Mouse (Mus musculus): ENCODE data around the gene Olfr1192-ps1. TPM values are rescaled to one million over a fixed set of nuclear protein-coding genes. Genes with fewer than 3 reads are reported as not detected.

The Olfr1192-ps1 gene
- polyA plus RNA-seq (2015; fragmentation: Nextera tagmentation; extraction: Ambion mirVana) = not detected in 2 replicates

GRCm38 (mm10) chr2:88648209-88648608 lies at the start of gene Olfr1192-ps1:
Gene Olfr1192-ps1, plus strand, starts transcription at chr2:88648509.

GRCm38 (mm10) chr2:88640242-88640641 lies 8.1 kb upstream of the Olfr1192-ps1 start, which contains the start of gene Olfr1191-ps1:
Gene Olfr1191-ps1, plus strand, starts transcription at chr2:88640542.

GRCm38 (mm10) chr2:88675328-88675727 lies 27.0 kb downstream of the Olfr1192-ps1 start, which contains the start of gene Olfr1193:
Gene Olfr1193, plus strand, starts transcription at chr2:88675628.

GRCm38 (mm10) chr2:88689087-88689486 lies 40.8 kb downstream of the Olfr1192-ps1 start, which contains the start of gene Olfr1195:
Gene Olfr1195, minus strand, starts transcription at chr2:88689187.

GRCm38 (mm10) chr2:88704497-88704896 lies 56.2 kb downstream of the Olfr1192-ps1 start, which contains the start of gene Olfr1196:
Gene Olfr1196, minus strand, starts transcription at chr2:88704597.

Other genes with a start within 250 kb of the Olfr1192-ps1 start
- not detected in 2 replicates for gene Olfr1179, start 242.1 kb upstream of the Olfr1192-ps1 start, polyA plus RNA-seq (2015; fragmentation: Nextera tagmentation; extraction: Ambion mirVana)
- gene Olfr1180, start 229.4 kb upstream of the Olfr1192-ps1 start, polyA plus RNA-seq (2015; fragmentation: Nextera tagmentation; extraction: Ambion mirVana) = not detected in 2 replicates
- gene Olfr1181, start 222.3 kb upstream of the Olfr1192-ps1 start, polyA plus RNA-seq (2015; fragmentation: Nextera tagmentation; extraction: Ambion mirVana) = not detected in 2 replicates
- gene Gm13757, start 199.4 kb upstream of the Olfr1192-ps1 start, polyA plus RNA-seq (2015; fragmentation: Nextera tagmentation; extraction: Ambion mirVana) = not detected in 2 replicates
- gene Olfr1183, start 193.6 kb upstream of the Olfr1192-ps1 start, polyA plus RNA-seq (2015; fragmentation: Nextera tagmentation; extraction: Ambion mirVana) = not detected in 2 replicates
- not detected in 2 replicates for gene Olfr1184, start 164.9 kb upstream of the Olfr1192-ps1 start, polyA plus RNA-seq (2015; fragmentation: Nextera tagmentation; extraction: Ambion mirVana)
- gene Olfr1185-ps1, start 155.2 kb upstream of the Olfr1192-ps1 start, polyA plus RNA-seq (2015; fragmentation: Nextera tagmentation; extraction: Ambion mirVana) = not detected in 2 replicates
- not detected in 2 replicates for gene Olfr1186, start 130.0 kb upstream of the Olfr1192-ps1 start, polyA plus RNA-seq (2015; fragmentation: Nextera tagmentation; extraction: Ambion mirVana)
- not detected in 2 replicates for gene Olfr1188, start 91.6 kb upstream of the Olfr1192-ps1 start, polyA plus RNA-seq (2015; fragmentation: Nextera tagmentation; extraction: Ambion mirVana)
- not detected in 2 replicates for gene Olfr1189, start 62.1 kb upstream of the Olfr1192-ps1 start, polyA plus RNA-seq (2015; fragmentation: Nextera tagmentation; extraction: Ambion mirVana)
- not detected in 2 replicates for gene Olfr1191-ps1, start 8.0 kb upstream of the Olfr1192-ps1 start, polyA plus RNA-seq (2015; fragmentation: Nextera tagmentation; extraction: Ambion mirVana)
- not detected in 2 replicates for gene Olfr1193, start 27.1 kb downstream of the Olfr1192-ps1 start, polyA plus RNA-seq (2015; fragmentation: Nextera tagmentation; extraction: Ambion mirVana)
- not detected in 2 replicates for gene Olfr1195, start 40.7 kb downstream of the Olfr1192-ps1 start, polyA plus RNA-seq (2015; fragmentation: Nextera tagmentation; extraction: Ambion mirVana)
- not detected in 2 replicates for gene Olfr1196, start 56.1 kb downstream of the Olfr1192-ps1 start, polyA plus RNA-seq (2015; fragmentation: Nextera tagmentation; extraction: Ambion mirVana)
- gene Olfr1197, start 83.9 kb downstream of the Olfr1192-ps1 start, polyA plus RNA-seq (2015; fragmentation: Nextera tagmentation; extraction: Ambion mirVana) = not detected in 2 replicates
- gene Olfr1198, start 102.9 kb downstream of the Olfr1192-ps1 start, polyA plus RNA-seq (2015; fragmentation: Nextera tagmentation; extraction: Ambion mirVana) = not detected in 2 replicates
- not detected in 2 replicates for gene Olfr1199, start 112.0 kb downstream of the Olfr1192-ps1 start, polyA plus RNA-seq (2015; fragmentation: Nextera tagmentation; extraction: Ambion mirVana)
- gene Olfr1200, start 122.0 kb downstream of the Olfr1192-ps1 start, polyA plus RNA-seq (2015; fragmentation: Nextera tagmentation; extraction: Ambion mirVana) = not detected in 2 replicates
- gene Olfr1201, start 144.5 kb downstream of the Olfr1192-ps1 start, polyA plus RNA-seq (2015; fragmentation: Nextera tagmentation; extraction: Ambion mirVana) = not detected in 2 replicates
- not detected in 2 replicates for gene Olfr1202, start 166.0 kb downstream of the Olfr1192-ps1 start, polyA plus RNA-seq (2015; fragmentation: Nextera tagmentation; extraction: Ambion mirVana)
- not detected in 2 replicates for gene Olfr1205, start 181.2 kb downstream of the Olfr1192-ps1 start, polyA plus RNA-seq (2015; fragmentation: Nextera tagmentation; extraction: Ambion mirVana)
- not detected in 2 replicates for gene Olfr1204, start 200.8 kb downstream of the Olfr1192-ps1 start, polyA plus RNA-seq (2015; fragmentation: Nextera tagmentation; extraction: Ambion mirVana)
- not detected in 2 replicates for gene Olfr1206, start 214.7 kb downstream of the Olfr1192-ps1 start, polyA plus RNA-seq (2015; fragmentation: Nextera tagmentation; extraction: Ambion mirVana)